Mouse (Mus musculus) G1E (cell line): Measurements from ENCODE around the gene Ggcx. TPM values are rescaled to one million over a fixed set of nuclear protein-coding genes. Genes with fewer than 3 reads are reported as not detected.
A peak's percentile ranks its signal among the peaks of the same experiment; 100 is the strongest.

Source experiments
- ATAC-seq: 2 replicates; pipeline ENCODE4 v1.8.0; 2016; ENCODE audit warnings: mild to moderate bottlenecking; ENCODE audit not compliant: insufficient number of reproducible peaks, poor library complexity, low FRiP score, severe bottlenecking; ENCODE audit errors: extremely low read depth
- DNase-seq: peaks from one replicate; pipeline ENCODE4 v3.0.0; 2012; ENCODE audit warnings: low spot score
- H3K27me3 ChIP-seq: 2 replicates; pipeline ENCODE4 v1.6.1; 2012; ENCODE audit warnings: mild to moderate bottlenecking, low read length, inconsistent platforms; ENCODE audit not compliant: insufficient read depth
- H3K36me3 ChIP-seq: replicated peaks from 2 replicates; pipeline ENCODE3; 2012; ENCODE audit warnings: mild to moderate bottlenecking, inconsistent platforms
- H3K4me1 ChIP-seq: 2 replicates; pipeline ENCODE4 v1.6.1; 2012; ENCODE audit warnings: low read depth, low read length, inconsistent platforms, mixed read lengths; ENCODE audit not compliant: insufficient read depth
- H3K4me3 ChIP-seq: 2 replicates; pipeline ENCODE4 v1.5.1; 2012; ENCODE audit warnings: low read depth, mild to moderate bottlenecking, inconsistent platforms, low read length, moderate library complexity, mixed read lengths
- H3K9me3 ChIP-seq: replicated peaks from 2 replicates; pipeline ENCODE4 v1.6.1; 2012; ENCODE audit warnings: inconsistent platforms
- CTCF ChIP-seq: IDR thresholded peaks from 2 replicates; pipeline ENCODE4 v1.5.1; 2012; ENCODE audit warnings: low read depth, low read length, inconsistent platforms, mixed read lengths
- GATA1 ChIP-seq: IDR thresholded peaks from 2 replicates; pipeline ENCODE4 v1.6.1; 2012; ENCODE audit warnings: borderline replicate concordance, low read length, inconsistent platforms, mixed read lengths
- GATA2 ChIP-seq: IDR thresholded peaks from 2 replicates; pipeline ENCODE4 v1.6.1; 2012; ENCODE audit warnings: low read depth, low read length, inconsistent platforms, borderline replicate concordance
- POLR2AphosphoS5 ChIP-seq: IDR thresholded peaks from 2 replicates; pipeline ENCODE4 v1.6.1; 2012; ENCODE audit warnings: low read depth, low read length, inconsistent platforms; ENCODE audit not compliant: insufficient replicate concordance
- TAL1 ChIP-seq: conservative IDR thresholded peaks from 2 replicates; pipeline ENCODE4 v1.6.1; 2012; ENCODE audit warnings: low read depth, low read length, inconsistent platforms, mixed read lengths
- polyA plus RNA-seq: library from polyadenylated mRNA; stranded (reverse); fragments of >175 nt; gene quantifications from 2 replicates; pipeline ENCODE4 v1.2.3, GENCODE M21; 2012
- total RNA-seq, 2 experiments: library from RNA; stranded (forward) in 1 of 2; stranded (reverse) in 1 of 2; fragments of 200-1000 nt in 1 of 2; fragments of >200 nt in 1 of 2; fragmentation: Nextera tagmentation in 1 of 2; gene quantifications; 2 replicates each; pipeline ENCODE4 v1.2.3; 2014 to 2017

Ggcx gene
- total and polyA plus RNA-seq, 3 experiments, result 6.5 to 27.8 (median 9.2) TPM

GRCm38 (mm10) chr6:72370091-72370490, 44.0 kb upstream of the Ggcx start:
- peaks cover 80% of the 10 kb centered on the region for H3K36me3 ChIP-seq
- TF ChIP-seq POLR2AphosphoS5 (0 out of 2 replicates have a peak, but pooled peaks have one; percentile 35), GATA1 (no peak), TAL1 (no peak), CTCF (no peak), GATA2 (no peak)
- ATAC-seq (no peak), DNase-seq (no peak)
- H3K4me3 ChIP-seq, result no peak overlapping the region; the same call in 1 of the 2 replicates
- H3K27me3 ChIP-seq, result no peaks in the 10 kb centered on the region
- no peaks in the 10 kb centered on the region for H3K9me3 ChIP-seq
- peaks cover 76% of the 10 kb centered on the region for H3K4me1 ChIP-seq

DNA sequence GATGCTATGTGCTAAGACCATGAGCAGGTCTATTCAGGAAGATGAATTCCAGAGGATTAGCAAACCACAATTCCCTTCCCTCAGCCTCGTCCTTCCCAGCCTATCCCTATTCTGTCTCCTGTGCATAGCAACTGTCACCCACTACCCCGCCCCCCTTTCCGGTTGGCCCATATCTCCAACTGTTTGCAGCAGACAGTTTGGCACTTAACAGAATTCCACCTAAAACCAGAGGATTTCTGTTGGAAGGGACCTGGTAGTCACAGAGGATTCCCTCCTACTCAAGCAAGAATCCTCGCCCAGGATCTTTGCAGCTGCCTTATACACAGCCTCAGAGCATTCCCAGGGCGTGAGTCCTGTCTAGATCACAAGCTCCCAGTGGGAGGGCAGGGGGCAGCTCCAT, 43.0 kb upstream of the Ggcx start:
- ATAC-seq, result no peak
- H3K9me3 ChIP-seq, result no peaks in the 10 kb centered on the region
- H3K4me1 ChIP-seq, result peaks cover 84% of the 10 kb centered on the region
- H3K36me3 ChIP-seq, result peaks cover 88% of the 10 kb centered on the region
- no peak for DNase-seq
- TF ChIP-seq GATA1, result no peak
- TF ChIP-seq GATA2, result no peak
- TF ChIP-seq POLR2AphosphoS5, result no peak
- TF ChIP-seq TAL1, result no peak
- no peaks in the 10 kb centered on the region for H3K27me3 ChIP-seq
- H3K4me3 ChIP-seq, result no peak overlapping the region

DNA sequence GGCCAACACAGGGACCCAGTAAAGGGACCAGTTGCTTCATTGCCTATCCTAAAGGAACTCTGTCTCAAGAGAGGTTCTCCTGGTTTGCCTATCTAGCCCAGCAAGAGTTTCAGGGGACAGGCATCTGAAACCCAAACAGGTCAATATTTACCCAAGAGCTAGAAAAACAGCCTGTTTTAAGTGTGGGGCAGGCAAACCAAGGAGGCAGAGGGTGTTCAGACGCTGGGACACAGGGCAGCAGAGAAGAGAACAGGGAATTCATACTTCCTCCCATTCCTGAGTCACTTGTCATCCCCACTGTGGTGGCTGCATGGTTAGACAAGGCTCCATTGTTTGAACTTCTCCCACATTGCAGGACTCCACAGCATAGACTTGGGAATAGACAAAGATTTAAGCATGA, 42.5 kb upstream of the Ggcx start:
- TF ChIP-seq TAL1, result no peak
- no peak for TF ChIP-seq GATA2
- TF ChIP-seq POLR2AphosphoS5, result no peak
- no peak for TF ChIP-seq CTCF
- no peak for TF ChIP-seq GATA1
- ATAC-seq (no peak), DNase-seq (no peak)
- Histone ChIP-seq H3K4me3 (no peak overlapping the region), H3K9me3 (no peaks in the 10 kb centered on the region), H3K36me3 (peaks cover 88% of the 10 kb centered on the region), H3K27me3 (no peaks in the 10 kb centered on the region), H3K4me1 (peaks cover 84% of the 10 kb centered on the region)

GRCm38 (mm10) chr6:72373184-72373583, 40.9 kb upstream of the Ggcx start:
- Histone ChIP-seq H3K4me3 (no peak overlapping the region), H3K9me3 (no peaks in the 10 kb centered on the region), H3K27me3 (no peaks in the 10 kb centered on the region), H3K4me1 (peaks cover 91% of the 10 kb centered on the region), H3K36me3 (peaks cover 94% of the 10 kb centered on the region)
- DNase-seq (no peak), ATAC-seq (no peak)
- TF ChIP-seq TAL1 (no peak), GATA2 (no peak), POLR2AphosphoS5 (no peak), CTCF (no peak), GATA1 (no peak)

DNA sequence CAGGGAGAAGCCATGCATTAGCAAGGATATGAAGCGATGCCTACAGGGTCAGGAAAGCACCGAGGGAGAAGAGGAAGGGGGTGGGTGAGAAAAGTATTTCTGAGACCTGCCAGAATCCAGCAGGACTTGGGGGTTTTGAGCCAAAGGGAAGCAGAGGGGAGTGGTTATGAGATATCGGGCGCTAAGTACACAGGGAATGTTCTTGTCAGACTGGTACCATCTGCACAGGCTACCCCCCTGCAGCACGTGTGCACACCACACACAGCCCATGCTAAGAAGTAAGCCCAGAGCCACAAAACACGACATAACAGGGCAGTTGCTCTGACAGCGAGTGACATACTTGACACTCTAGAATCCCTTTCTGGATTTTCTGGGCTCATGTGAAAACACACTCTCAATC, 39.9 kb upstream of the Ggcx start:
- Histone ChIP-seq H3K27me3 (no peaks in the 10 kb centered on the region), H3K36me3 (peaks cover 90% of the 10 kb centered on the region), H3K9me3 (no peaks in the 10 kb centered on the region), H3K4me3 (peak overlapping the region; percentile 53; the same call in 1 of the 2 replicates), H3K4me1 (peaks cover 95% of the 10 kb centered on the region)
- ATAC-seq (0 out of 2 replicates have a peak, but pooled peaks have one; percentile 9), DNase-seq (no peak)
- TF ChIP-seq POLR2AphosphoS5, result no peak
- no peak for TF ChIP-seq GATA1
- TF ChIP-seq CTCF, result no peak
- TF ChIP-seq GATA2, result no peak
- TF ChIP-seq TAL1, result no peak

DNA sequence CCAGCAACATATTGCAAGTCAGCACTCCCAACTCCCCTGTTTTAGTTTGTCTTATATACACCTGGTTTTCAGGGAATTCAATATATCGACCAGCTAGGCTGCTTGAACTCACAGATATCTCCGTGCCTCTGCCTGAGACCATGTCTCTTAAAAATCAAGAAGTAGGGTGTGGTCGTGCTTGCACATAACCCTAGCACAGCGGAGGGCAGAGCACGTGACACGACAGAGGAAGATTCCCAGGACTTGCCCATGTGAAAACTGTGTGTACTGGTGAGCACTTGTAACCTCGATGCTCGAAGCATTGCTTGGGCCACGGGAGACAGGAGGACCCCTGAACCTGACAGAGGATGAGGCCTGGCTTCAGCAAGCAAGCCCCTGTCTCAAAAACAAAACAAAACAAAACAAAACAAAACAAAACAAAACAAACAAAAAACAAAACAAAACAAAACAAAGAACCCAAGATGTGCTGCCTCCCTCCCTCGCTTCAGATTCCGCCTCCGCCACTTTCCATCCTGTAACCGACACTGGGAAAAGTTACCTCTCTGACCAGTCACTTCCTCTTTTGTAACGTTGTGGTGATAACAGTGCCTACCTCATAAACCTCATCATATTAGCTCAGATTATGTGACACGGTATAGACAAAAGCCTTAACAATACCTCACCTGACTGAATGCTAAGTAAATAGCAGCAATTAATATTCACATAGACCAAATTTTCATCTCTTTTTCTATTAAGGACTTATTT, 39.1 kb upstream of the Ggcx start:
- H3K9me3 ChIP-seq, result no peaks in the 10 kb centered on the region
- H3K36me3 ChIP-seq, result peaks cover 82% of the 10 kb centered on the region
- H3K4me1 ChIP-seq, result peaks cover 90% of the 10 kb centered on the region
- TF ChIP-seq TAL1, result no peak
- TF ChIP-seq GATA1, result no peak
- no peak for TF ChIP-seq POLR2AphosphoS5
- TF ChIP-seq GATA2, result no peak
- TF ChIP-seq CTCF, result no peak
- H3K27me3 ChIP-seq, result no peaks in the 10 kb centered on the region
- ATAC-seq (peak; percentile 41), DNase-seq (peak; percentile 47)
- H3K4me3 ChIP-seq, result peak overlapping the region; percentile 59; the same call in 1 of the 2 replicates
